Mouse (Mus musculus): ENCODE data around the gene Rnase2b.

GRCm38 (mm10) chr14:51199098-51200023 lies 37.3 kb downstream of the Rnase2b start, which contains the start of gene Ang2:
- TF ChIP-seq CTCF (IDR thresholded peaks at IDR 0.05; ENCODE audit: borderline replicate concordance, control insufficient read depth, extremely low read depth, insufficient read depth, low read length, poor library complexity) = no peak
- TF ChIP-seq POLR2A (IDR thresholded peaks at IDR 0.05; ENCODE audit: control insufficient read depth, extremely low read depth, insufficient read depth, low read length, poor library complexity) = no peak
